Mouse (Mus musculus) hindbrain, embryonic 15.5 days (tissue): Measurements from ENCODE around the gene Pard6a. TPM values are rescaled to one million over a fixed set of nuclear protein-coding genes. Genes with fewer than 3 reads are reported as not detected.
A peak's percentile ranks its signal among the peaks of the same experiment; 100 is the strongest.

Experiments used
- ATAC-seq: fragments of 200-750 bp; cut with Nextera tagmentation; 2 replicates; pipeline ENCODE4 v1.8.0; 2017; ENCODE audit warnings: low read depth, moderate number of reproducible peaks, moderate TSS enrichment; ENCODE audit not compliant: low FRiP score
- H3K27ac ChIP-seq: fragments of 300-500 bp; sonication (generic); replicated peaks from 2 replicates; pipeline ENCODE4 v1.5.1; 2015; ENCODE audit warnings: mild to moderate bottlenecking, inconsistent platforms
- H3K27me3 ChIP-seq: fragments of 300-500 bp; sonication (generic); 2 replicates; pipeline ENCODE4 v1.6.1; 2015; ENCODE audit warnings: control low read depth, inconsistent platforms
- H3K36me3 ChIP-seq: fragments of 300-500 bp; sonication (generic); 2 replicates; pipeline ENCODE4 v1.6.1; 2015; ENCODE audit warnings: control low read depth, inconsistent platforms
- H3K4me1 ChIP-seq: fragments of 300-500 bp; sonication (generic); replicated peaks from 2 replicates; pipeline ENCODE4 v1.6.1; 2015; ENCODE audit warnings: control low read depth, inconsistent platforms
- H3K4me2 ChIP-seq: fragments of 300-500 bp; sonication (generic); 2 replicates; pipeline ENCODE4 v1.6.1; 2015; ENCODE audit warnings: moderate library complexity, mild to moderate bottlenecking, inconsistent platforms
- H3K4me3 ChIP-seq: fragments of 300-500 bp; sonication (generic); 2 replicates; pipeline ENCODE4 v1.5.1; 2015; ENCODE audit warnings: mild to moderate bottlenecking, inconsistent platforms
- H3K9ac ChIP-seq: fragments of 300-500 bp; sonication (generic); 2 replicates; pipeline ENCODE4 v1.6.1; 2015; ENCODE audit warnings: inconsistent platforms
- H3K9me3 ChIP-seq: fragments of 300-500 bp; sonication (generic); 2 replicates; pipeline ENCODE4 v1.6.1; 2016; ENCODE audit warnings: control low read depth, inconsistent platforms
- WGBS: fragments of 180-500 bp; shearing (Covaris S2); methylation state at CpG from one replicate; pipeline ENCODE4 v1.1.7; 2015; 5-methylcytosine and 5-hydroxymethylcytosine counted together
- polyA plus RNA-seq: library from polyadenylated mRNA; unstranded; fragments of >200 nt; fragmentation: Nextera tagmentation; extraction: Ambion mirVana; gene quantifications from 2 replicates; pipeline ENCODE4 v1.2.1, GENCODE M21; 2015

Gene Pard6a
- polyA plus RNA-seq, 1 experiment from 2014 or later = 55.1 TPM

DNA sequence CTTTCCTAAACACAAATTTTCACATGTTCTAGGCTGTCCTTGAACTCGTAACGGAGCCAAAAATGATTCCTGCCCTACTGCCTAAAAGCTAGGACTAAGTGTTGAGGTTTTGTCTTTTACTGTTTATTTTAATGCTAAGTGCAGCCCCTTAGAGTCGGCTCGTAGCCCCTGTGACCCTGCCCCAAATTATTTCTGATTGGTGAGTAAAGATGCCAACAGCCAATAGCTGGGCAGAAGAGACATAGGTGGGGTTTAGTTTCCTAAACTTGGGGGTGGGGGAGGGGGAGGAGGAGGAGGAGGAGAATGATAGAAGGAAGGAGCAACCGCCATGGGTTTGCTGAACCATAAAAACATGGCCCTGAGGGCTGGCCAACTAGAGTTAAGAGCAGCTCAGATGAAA, 24.8 kb downstream of the Pard6a start:
- Histone ChIP-seq H3K9ac (no peak overlapping the region), H3K4me3 (no peak overlapping the region), H3K27me3 (no peaks in the 10 kb centered on the region), H3K4me2 (no peak overlapping the region), H3K36me3 (peaks cover 42% of the 10 kb centered on the region), H3K4me1 (no peaks in the 10 kb centered on the region), H3K9me3 (no peaks in the 10 kb centered on the region), H3K27ac (no peak overlapping the region)
- ATAC-seq = no peak
- WGBS = 83% methylated on average over 5 of the region's 5 CpGs

DNA sequence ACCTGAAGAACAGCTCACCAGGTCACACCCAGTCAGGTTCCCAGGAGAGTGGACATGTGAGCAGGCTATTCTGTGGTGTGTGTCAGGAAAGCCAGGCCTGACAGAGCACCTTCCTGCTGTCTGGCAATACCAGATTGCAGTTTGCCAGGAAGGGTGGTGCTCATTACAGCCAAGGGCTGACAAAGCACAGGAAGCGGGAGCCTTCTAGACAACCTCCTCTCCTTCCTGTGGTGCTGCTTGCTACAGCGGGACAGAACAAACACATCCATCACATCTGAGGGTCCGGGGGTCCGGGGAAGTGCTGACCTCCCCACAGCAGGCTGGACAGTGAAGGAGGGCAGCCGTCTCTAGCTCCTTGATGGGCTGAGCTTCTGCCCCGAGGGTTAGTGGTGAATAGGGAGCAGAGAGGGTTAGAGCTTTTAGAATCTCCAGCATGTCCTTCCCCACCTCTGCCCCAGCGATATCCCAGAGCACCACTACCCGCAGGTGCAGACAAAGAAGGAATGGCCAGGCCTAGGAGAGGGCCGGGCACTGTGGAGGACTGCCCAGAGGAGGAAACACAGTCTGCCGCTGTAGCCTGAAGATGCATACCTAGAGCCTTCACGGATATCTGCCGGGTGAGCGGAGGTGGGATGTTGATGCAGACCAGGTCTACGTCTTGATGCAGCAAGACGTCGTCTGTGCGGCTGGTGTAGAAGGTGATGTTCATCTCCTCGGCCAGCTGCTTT, 26.6 kb downstream of the Pard6a start:
- WGBS = 83% methylated on average over 18 of the region's 18 CpGs
- Histone ChIP-seq H3K27me3 (no peaks in the 10 kb centered on the region), H3K4me1 (no peaks in the 10 kb centered on the region), H3K4me3 (no peak overlapping the region), H3K36me3 (peaks cover 40% of the 10 kb centered on the region), H3K9me3 (no peaks in the 10 kb centered on the region), H3K9ac (no peak overlapping the region), H3K4me2 (no peak overlapping the region), H3K27ac (no peak overlapping the region)
- 0 out of 2 replicates have a peak, but pooled peaks have one; percentile 27 for ATAC-seq

DNA sequence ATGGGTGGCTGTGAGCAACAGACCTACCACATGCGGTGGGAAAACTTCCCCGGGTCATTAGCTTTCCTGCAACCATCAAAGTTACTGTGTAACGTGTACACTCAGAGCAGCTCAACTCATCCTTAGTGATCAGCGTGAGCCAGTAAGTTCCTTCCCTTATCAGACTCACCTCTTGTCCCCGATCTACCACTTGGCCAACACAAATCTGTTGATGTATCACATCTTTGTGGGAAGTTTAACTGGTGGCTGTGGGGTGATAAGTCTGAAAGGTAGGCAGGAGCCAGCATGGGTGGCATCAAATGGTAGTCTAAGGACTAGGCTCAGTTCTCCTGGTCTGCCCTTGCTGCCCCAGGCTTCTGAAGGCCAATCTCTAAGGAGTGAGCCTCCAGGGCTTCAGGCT, 31.2 kb downstream of the Pard6a start:
- Histone ChIP-seq H3K27ac (no peak overlapping the region), H3K4me3 (no peak overlapping the region), H3K9ac (no peak overlapping the region), H3K27me3 (no peaks in the 10 kb centered on the region), H3K9me3 (no peaks in the 10 kb centered on the region), H3K4me2 (no peak overlapping the region), H3K4me1 (no peaks in the 10 kb centered on the region), H3K36me3 (peaks cover 15% of the 10 kb centered on the region)
- no peak for ATAC-seq
- 90% methylated on average over 5 of the region's 5 CpGs for WGBS

- Histone ChIP-seq H3K36me3 (0 out of 2 replicates have a peak, but pooled peaks cover 3% of the 10 kb centered on the region), H3K27me3 (no peaks in the 10 kb centered on the region), H3K27ac (no peak overlapping the region), H3K4me2 (no peak overlapping the region), H3K4me1 (no peaks in the 10 kb centered on the region), H3K9ac (no peak overlapping the region), H3K4me3 (no peak overlapping the region), H3K9me3 (no peaks in the 10 kb centered on the region)
- ATAC-seq = no peak
- 90% methylated on average over 5 of the region's 5 CpGs for WGBS
Observed at GRCm38 (mm10) chr8:105739216-105739615, 38.3 kb downstream of the Pard6a start.

DNA sequence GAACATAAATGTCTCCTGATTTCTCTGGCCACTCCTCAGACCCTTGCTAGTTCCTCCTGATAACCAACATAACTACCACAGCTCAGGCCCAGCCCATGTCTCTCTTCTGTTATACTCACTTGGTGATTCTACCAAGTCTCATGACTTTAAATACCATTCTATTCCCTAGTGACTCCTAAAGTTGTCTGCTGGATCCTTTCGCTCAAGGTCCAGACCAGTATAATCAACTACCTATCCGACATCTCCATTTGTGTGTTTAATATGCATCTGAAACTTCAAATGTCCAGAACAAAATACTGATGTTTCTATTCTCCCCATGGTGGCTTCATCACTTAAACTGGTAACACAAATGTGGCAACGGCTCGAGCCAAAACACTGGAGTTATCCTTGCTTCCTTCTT, 42.4 kb downstream of the Pard6a start:
- no peak for ATAC-seq
- Histone ChIP-seq H3K36me3 (0 out of 2 replicates have a peak, but pooled peaks cover 3% of the 10 kb centered on the region), H3K27me3 (no peaks in the 10 kb centered on the region), H3K4me3 (no peak overlapping the region), H3K4me1 (0 out of 2 replicates have a peak, but pooled peaks cover 10% of the 10 kb centered on the region), H3K27ac (no peak overlapping the region), H3K4me2 (no peak overlapping the region), H3K9me3 (no peaks in the 10 kb centered on the region), H3K9ac (no peak overlapping the region)
- WGBS = 85% methylated on average over 4 of the region's 4 CpGs

GRCm38 (mm10) chr8:105750606-105751005, 49.7 kb downstream of the Pard6a start:
- H3K9ac ChIP-seq = no peak overlapping the region
- peak overlapping the region; percentile 57; the same call in 1 of the 2 replicates for H3K27ac ChIP-seq
- no peaks in the 10 kb centered on the region for H3K36me3 ChIP-seq
- H3K4me3 ChIP-seq = no peak overlapping the region
- peak overlapping the region; percentile 32 for H3K4me2 ChIP-seq
- ATAC-seq = peak; percentile 49
- H3K27me3 ChIP-seq = no peaks in the 10 kb centered on the region
- H3K9me3 ChIP-seq = no peaks in the 10 kb centered on the region
- WGBS = 10% methylated on average over 11 of the region's 11 CpGs
- H3K4me1 ChIP-seq = peaks cover 58% of the 10 kb centered on the region

Other genes starting within 250 kb of the Pard6a start
- gene Tppp3, start 229.6 kb upstream of the Pard6a start, polyA plus RNA-seq = 197 and 207 TPM in 2 replicates
- 39.8 and 41.9 TPM in 2 replicates for gene Zdhhc1, start 204.2 kb upstream of the Pard6a start, polyA plus RNA-seq
- gene Hsd11b2, start 182.4 kb upstream of the Pard6a start, polyA plus RNA-seq = 7.2 and 9.7 TPM in 2 replicates
- gene Atp6v0d1, start 135.1 kb upstream of the Pard6a start, polyA plus RNA-seq = 222 and 231 TPM in 2 replicates
- 35.2 and 39.3 TPM in 2 replicates for gene Ripor1, start 95.9 kb upstream of the Pard6a start, polyA plus RNA-seq
- gene Ctcf, start 64.6 kb upstream of the Pard6a start, polyA plus RNA-seq = 100 and 101 TPM in 2 replicates
- 0.56 and 0.80 TPM in 2 replicates for gene Agrp, start 63.8 kb upstream of the Pard6a start, polyA plus RNA-seq
- 23.5 and 28.7 TPM in 2 replicates for gene Carmil2, start 14.9 kb upstream of the Pard6a start, polyA plus RNA-seq
- gene Acd, start within 50 bp of the Pard6a start, polyA plus RNA-seq = 85.1 and 92.6 TPM in 2 replicates
- 0.20 and 0.23 TPM in 2 replicates for gene 4933405L10Rik, start 6.5 kb downstream of the Pard6a start, polyA plus RNA-seq
- 15.7 and 16.6 TPM in 2 replicates for gene Enkd1, start 7.1 kb downstream of the Pard6a start, polyA plus RNA-seq
- gene Gfod2, start 57.5 kb downstream of the Pard6a start, polyA plus RNA-seq = 81.2 and 88.3 TPM in 2 replicates
- gene Ranbp10, start 126.2 kb downstream of the Pard6a start, polyA plus RNA-seq = 10.7 and 11.7 TPM in 2 replicates
- gene Tsnaxip1, start 126.6 kb downstream of the Pard6a start, polyA plus RNA-seq = 0.62 and 1.1 TPM in 2 replicates
- gene Cenpt, start 152.1 kb downstream of the Pard6a start, polyA plus RNA-seq = 52.2 and 56.9 TPM in 2 replicates
- 54.9 and 56.3 TPM in 2 replicates for gene Thap11, start 154.0 kb downstream of the Pard6a start, polyA plus RNA-seq
- 150 and 157 TPM in 2 replicates for gene Nutf2, start 159.4 kb downstream of the Pard6a start, polyA plus RNA-seq
- gene Edc4, start 179.7 kb downstream of the Pard6a start, polyA plus RNA-seq = 50.1 and 52.2 TPM in 2 replicates
- 0.45 and 0.49 TPM in 2 replicates for gene Nrn1l, start 192.4 kb downstream of the Pard6a start, polyA plus RNA-seq
- gene Pskh1, start 199.3 kb downstream of the Pard6a start, polyA plus RNA-seq = 11.0 and 11.8 TPM in 2 replicates
- 3.4 and 4.7 TPM in 2 replicates for gene Ctrl, start 232.7 kb downstream of the Pard6a start, polyA plus RNA-seq
- 74.7 and 75.2 TPM in 2 replicates for gene Psmb10, start 237.3 kb downstream of the Pard6a start, polyA plus RNA-seq
- 4.5 and 5.0 TPM in 2 replicates for gene Lcat, start 242.2 kb downstream of the Pard6a start, polyA plus RNA-seq